Mouse (Mus musculus) R1 (cell line): ENCODE data around the gene Ephx1.
"Not testable (repeated sequence)": the region's sequence is repeated elsewhere in the genome, so short reads cannot be mapped to it uniquely, and the experiment has no call there.

Experiments
- DNase-seq: peaks from one replicate; pipeline ENCODE4 v3.0.0-alpha.2; 2018; ENCODE audit warnings: low read depth, low spot score

The Ephx1 gene

DNA sequence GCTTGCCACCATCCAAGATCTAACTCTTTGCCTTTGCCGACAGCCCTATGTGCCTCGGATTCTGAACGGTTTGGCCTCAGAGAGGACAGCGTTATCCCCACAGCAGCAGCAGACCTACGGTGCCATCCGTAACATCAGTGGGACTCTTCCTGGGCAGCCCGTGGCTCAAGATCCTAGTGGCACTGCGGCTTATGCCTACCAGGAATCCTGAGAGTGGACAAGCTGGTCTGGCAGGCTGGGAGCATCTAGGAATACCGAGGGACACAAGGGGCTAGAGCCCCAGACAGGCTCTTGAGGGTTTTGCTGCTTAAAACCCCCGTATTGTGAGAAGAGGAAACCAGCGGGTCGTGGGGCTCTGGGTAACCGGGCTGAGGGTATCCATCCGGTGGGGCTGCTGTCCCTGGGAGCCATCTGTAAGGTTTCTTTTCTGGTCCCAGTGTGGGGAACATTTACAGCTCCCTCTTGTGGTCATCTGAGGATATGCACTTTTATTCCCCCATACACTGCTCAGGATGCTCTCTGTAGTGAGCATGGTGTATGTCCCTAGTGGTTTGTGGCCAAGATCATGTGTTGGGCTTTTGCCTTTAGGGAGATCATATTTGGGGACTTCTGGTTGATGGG lies 46.5 kb downstream of the Ephx1 start:
- DNase-seq, result peak; percentile 83

DNA sequence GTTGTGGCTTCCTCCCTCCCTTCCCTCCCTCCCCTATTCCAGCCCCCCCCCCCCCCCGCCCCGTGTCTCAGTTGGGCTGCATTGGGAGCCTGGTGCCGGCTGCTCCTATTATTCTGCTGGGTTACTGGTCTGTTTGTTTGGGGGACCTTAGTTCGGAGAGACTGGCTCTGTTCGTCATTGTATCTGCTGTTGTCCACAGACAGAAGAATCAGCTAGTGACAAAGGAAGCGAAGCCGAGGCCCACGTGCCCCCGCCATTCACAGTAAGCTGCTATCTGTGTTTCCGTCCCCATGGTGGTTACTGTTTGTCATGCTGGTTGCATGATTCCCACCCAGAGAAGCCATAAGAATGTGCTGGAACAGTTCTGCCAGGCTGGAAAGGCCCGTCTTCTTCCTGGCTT lies 47.8 kb downstream of the Ephx1 start:
- no peak for DNase-seq

- DNase-seq, result no peak
These were observed 53.4 kb downstream of the Ephx1 start for GRCm38 (mm10) chr1:180967261-180967660.

GRCm38 (mm10) chr1:180966542-180966941 lies 54.2 kb downstream of the Ephx1 start:
- DNase-seq, result peak; percentile 60

- DNase-seq, result no peak
These were observed 54.9 kb downstream of the Ephx1 start for GRCm38 (mm10) chr1:180965786-180966185.

DNA sequence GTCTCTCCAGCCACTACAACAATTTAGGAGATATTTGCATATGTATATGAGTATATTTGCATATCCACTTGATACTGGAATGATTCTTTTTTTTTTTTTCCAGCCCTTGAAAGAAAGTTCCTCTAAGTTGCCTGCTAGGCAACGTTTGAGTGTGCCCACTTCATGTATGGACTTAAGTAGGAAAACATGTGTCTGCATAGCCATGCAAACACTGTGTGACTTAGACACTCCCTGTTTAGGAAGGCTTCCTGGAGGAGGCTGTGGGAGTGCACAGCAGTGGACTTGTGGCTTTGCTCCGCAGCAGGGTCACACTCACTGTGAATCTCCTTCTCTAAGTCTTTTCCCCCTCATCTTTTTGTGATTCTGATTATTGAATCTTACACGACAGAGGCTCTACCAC lies 61.9 kb downstream of the Ephx1 start:
- no peak for DNase-seq

- no peak for DNase-seq
These were observed 62.7 kb downstream of the Ephx1 start for GRCm38 (mm10) chr1:180957989-180958388.

- peak; percentile 25 for DNase-seq
These were observed 63.7 kb downstream of the Ephx1 start for GRCm38 (mm10) chr1:180956973-180957381.

DNA sequence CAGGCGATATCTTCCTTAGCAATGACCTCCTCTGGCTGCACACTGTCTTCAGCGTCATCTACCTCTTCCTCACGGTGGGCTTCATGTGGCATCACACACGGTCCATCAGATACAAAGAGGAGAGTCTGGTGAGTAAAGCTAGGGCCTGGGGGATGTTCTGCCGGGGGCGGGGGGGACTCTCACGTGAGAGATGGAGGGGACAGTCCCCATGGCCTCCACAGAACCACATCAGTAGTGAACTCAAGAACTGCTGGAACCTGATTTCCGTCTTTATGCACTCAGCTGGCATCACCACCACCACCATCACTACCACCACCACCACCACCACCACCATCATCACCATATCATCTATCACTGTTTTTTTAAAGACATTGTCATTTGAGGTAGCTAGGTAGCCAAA lies 64.3 kb downstream of the Ephx1 start:
- no peak for DNase-seq

DNA sequence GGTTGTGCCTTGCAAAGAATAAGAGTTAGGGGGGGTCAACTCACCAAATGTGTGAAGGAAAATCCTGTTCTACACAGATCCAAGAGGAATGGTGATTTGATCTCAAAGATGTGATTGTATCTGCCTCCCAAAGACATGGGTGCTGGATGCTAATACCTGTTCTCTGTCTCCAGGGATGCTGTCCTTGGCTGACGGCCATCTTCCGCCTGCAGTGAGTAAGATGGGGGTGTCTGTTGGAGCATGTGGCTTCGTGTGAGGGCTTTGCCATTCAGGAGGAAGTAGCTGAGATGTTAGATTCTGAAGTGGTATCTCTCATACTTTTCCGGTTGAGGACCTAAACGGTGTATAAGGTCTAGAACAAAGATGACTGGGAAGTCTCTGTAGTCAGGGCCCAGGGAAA lies 67.9 kb downstream of the Ephx1 start:
- DNase-seq, result no peak

GRCm38 (mm10) chr1:180952085-180952746 lies 68.5 kb downstream of the Ephx1 start:
- no peak for DNase-seq

- DNase-seq, result no peak
These were observed 74.3 kb downstream of the Ephx1 start for GRCm38 (mm10) chr1:180946448-180946847.

- DNase-seq, result peak; percentile 83
These were observed 75.4 kb downstream of the Ephx1 start for GRCm38 (mm10) chr1:180945001-180945980.

DNA sequence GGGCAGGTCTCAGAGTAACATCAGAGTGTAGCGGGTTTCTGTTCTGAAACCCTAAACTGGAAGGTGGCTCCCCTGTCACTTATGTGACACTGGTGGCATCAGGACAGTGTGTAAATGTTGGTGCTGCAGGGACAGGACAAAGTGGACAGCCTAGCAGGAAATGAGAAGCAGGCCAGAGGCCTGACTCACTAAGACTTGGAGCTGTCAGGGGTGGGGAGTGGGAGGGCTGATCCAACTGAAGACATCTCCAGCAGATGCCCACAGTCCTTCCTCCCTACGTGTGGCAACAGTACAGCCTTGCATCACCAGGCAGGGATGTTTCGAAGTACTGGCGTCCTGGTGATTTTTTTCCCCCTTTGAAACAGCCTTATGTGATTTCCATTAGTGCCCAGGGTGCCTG lies 76.2 kb downstream of the Ephx1 start:
- DNase-seq, result no peak

DNA sequence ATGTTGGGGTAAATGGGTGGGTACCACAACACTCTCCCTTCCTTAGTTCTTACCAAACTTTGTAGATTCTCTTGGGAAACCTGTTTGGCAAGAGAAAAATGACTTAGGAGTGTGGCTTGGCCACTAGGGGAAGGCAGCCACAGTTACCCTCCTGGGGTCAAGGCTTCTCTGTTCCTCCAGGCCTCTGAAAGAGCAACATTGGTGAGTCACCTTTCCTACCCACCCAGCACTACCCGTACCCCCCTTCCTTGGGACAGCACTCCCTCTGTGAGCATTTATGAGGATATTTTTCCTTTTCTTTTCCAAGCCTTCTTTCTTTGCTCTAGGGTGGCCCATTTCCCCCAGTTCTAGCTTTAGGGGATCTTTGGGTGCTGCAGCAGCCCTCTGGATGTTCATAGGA lies 76.8 kb downstream of the Ephx1 start:
- no peak for DNase-seq

GRCm38 (mm10) chr1:180943032-180943644 lies 77.6 kb downstream of the Ephx1 start:
- DNase-seq, result no peak

DNA sequence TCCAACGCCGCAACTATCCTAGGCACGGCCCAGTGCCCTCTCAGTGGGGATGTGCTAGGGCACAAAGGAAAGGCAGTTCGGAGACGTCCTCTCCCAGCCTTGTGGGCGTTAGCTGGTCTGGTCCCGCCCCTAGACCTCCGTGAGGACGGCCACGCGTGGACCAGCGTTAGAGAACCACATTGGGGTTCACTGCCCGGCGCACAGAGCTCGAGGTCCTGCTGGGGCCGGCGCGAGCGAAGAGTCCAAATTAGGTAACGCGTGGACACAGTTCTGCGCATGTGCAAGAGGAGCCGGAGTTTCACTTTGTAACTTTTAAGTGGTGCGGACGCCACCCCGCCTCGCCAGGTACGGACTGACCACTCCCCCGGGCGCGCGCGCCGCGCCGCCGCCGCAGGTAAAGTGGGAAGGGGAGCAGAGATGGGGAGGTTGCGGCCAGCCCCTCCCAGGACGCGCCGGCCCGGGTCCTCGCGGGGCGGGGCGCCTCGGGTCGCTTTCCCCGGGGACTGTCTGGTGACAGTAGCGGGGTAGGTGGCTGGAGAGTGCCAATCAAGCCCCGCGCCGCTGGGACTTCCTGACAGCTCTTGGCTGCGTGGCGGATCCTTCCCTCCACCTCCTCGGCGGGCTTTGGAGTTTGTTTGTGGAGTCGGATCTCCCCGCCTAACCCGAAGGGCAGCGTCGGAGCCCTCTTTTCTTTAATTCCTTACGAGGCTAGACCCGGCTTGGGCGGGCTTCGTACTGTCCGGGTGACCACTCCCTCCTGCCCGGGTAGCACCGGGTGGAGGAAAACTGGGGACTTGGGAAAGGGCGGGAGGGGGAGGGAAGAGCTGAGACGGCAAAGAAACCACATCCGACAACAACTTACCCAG lies 78.3 kb downstream of the Ephx1 start, which contains the start of gene Tmem63a:
TSS of gene Tmem63a (plus strand) at position 179 of the 866 bp plus-strand sequence.
- DNase-seq, result peak; percentile 58

DNA sequence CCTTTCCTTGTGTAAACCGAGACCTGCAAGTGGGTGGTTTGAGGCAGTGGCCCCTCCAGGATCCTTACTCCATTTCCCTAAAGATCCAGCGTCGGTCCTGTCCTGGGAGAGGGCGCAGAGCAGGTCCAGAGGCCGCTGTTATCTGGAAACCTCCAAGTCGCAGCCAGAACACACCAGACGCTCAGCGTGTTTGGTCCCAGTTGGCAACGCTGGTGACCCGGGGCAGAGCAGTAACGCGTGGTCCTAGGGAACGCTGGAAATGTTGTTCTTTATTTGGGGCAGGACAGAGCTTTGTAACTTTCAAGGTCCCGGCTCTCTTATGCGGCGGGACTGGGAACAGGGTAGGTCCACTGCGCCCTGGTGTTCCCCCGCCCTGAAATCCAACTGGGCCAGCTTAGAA lies 79.0 kb downstream of the Ephx1 start:
- no peak for DNase-seq

GRCm38 (mm10) chr1:180940776-180941460 lies 79.8 kb downstream of the Ephx1 start:
- no peak for DNase-seq

DNA sequence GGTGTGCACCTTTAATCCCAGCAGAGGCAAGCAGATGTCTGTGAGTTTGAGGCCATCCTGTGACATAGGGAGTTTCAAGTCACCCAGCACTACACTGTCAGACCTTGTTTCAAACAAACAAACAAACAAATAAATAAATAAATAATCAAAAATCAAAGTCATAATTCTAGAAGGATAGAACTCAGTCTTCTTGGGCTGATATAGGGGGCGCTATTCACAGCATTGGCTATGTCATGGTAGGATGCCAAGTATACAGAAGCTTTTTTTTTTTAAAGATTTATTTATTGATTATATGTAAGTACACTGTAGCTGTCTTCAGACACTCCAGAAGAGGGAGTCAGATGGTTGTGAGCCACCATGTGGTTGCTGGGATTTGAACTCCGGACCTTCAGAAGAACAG lies 81.9 kb downstream of the Ephx1 start:
- not testable (repeated sequence) for DNase-seq
